Mouse (Mus musculus) hindbrain, postnatal 0 days (tissue): Measurements from ENCODE around the gene Celf1. TPM values are rescaled to one million over a fixed set of nuclear protein-coding genes. Genes with fewer than 3 reads are reported as not detected.

Experiments used
- ATAC-seq: fragments of 200-750 bp; cut with Nextera tagmentation; 2 replicates; pipeline ENCODE4 v1.8.0; 2017; ENCODE audit warnings: mild to moderate bottlenecking, moderate TSS enrichment, moderate library complexity
- DNase-seq: peaks from one replicate; pipeline ENCODE4 v3.0.0-alpha.2; 2015; ENCODE audit warnings: low spot score
- H3K27ac ChIP-seq: fragments of 300-500 bp; sonication (generic); 2 replicates; pipeline ENCODE4 v1.5.1; 2014; ENCODE audit warnings: mild to moderate bottlenecking
- H3K27me3 ChIP-seq: fragments of 300-500 bp; sonication (generic); 2 replicates; pipeline ENCODE4 v1.6.1; 2014; ENCODE audit warnings: low read length, mixed read lengths; ENCODE audit not compliant: insufficient read depth
- H3K36me3 ChIP-seq: fragments of 300-500 bp; sonication (generic); 2 replicates; pipeline ENCODE4 v1.6.1; 2014; ENCODE audit warnings: low read length, mixed read lengths; ENCODE audit not compliant: insufficient read depth
- H3K4me1 ChIP-seq: fragments of 300-500 bp; sonication (generic); 2 replicates; pipeline ENCODE4 v1.6.1; 2014; ENCODE audit warnings: antibody characterized with exemption, low read length, mixed read lengths; ENCODE audit not compliant: insufficient read depth
- H3K4me2 ChIP-seq: fragments of 300-500 bp; sonication (generic); 2 replicates; pipeline ENCODE4 v1.6.1; 2014; ENCODE audit warnings: low read depth, mild to moderate bottlenecking, low read length, moderate library complexity, mixed read lengths
- H3K4me3 ChIP-seq: fragments of 300-500 bp; sonication (generic); 2 replicates; pipeline ENCODE4 v1.5.1; 2014; ENCODE audit warnings: low read length
- H3K9ac ChIP-seq: fragments of 300-500 bp; sonication (generic); replicated peaks from 2 replicates; pipeline ENCODE4 v1.6.1; 2014; ENCODE audit warnings: mild to moderate bottlenecking, low read length, moderate library complexity, mixed read lengths
- H3K9me3 ChIP-seq: fragments of 300-500 bp; sonication (generic); 2 replicates; pipeline ENCODE4 v1.6.1; 2016; ENCODE audit warnings: low read length, mixed read lengths
- CTCF ChIP-seq: IDR thresholded peaks from 2 replicates; pipeline ENCODE4 v1.5.1; 2016; ENCODE audit warnings: antibody characterized with exemption, control low read depth, low read depth
- WGBS: fragments of 180-500 bp; shearing (Covaris S2); extraction: QIAGEN DNeasy Blood & Tissue Kit; methylation state at CpG from one replicate; pipeline ENCODE4 v1.1.7; 2014; 5-methylcytosine and 5-hydroxymethylcytosine counted together
- polyA plus RNA-seq: library from polyadenylated mRNA; unstranded; fragments of >200 nt; fragmentation: Nextera tagmentation; extraction: Ambion mirVana; gene quantifications from 2 replicates; pipeline ENCODE4 v1.2.1, GENCODE M21; 2015
- total RNA-seq: library from RNA; depleted of rRNA; stranded (reverse); fragments of >200 nt; gene quantifications from 2 replicates; pipeline ENCODE4 v1.2.3, GENCODE M21; 2014

Celf1 gene
- total and polyA plus RNA-seq, 2 experiments from 2014 or later: 63.1 to 68.6 TPM

GRCm38 (mm10) chr2:91026491-91026890 lies 86.3 kb downstream of the Celf1 start:
- Histone ChIP-seq H3K4me1 (no peaks in the 10 kb centered on the region), H3K4me3 (no peak overlapping the region), H3K27me3 (no peaks in the 10 kb centered on the region), H3K4me2 (no peak overlapping the region), H3K9ac (no peak overlapping the region), H3K27ac (no peak overlapping the region), H3K9me3 (no peaks in the 10 kb centered on the region), H3K36me3 (no peaks in the 10 kb centered on the region)
- DNase-seq (no peak), ATAC-seq (no peak)
- WGBS: 68% methylated on average over 1 of the region's 1 CpGs
- no peak for TF ChIP-seq CTCF

GRCm38 (mm10) chr2:91027391-91028214 lies 87.4 kb downstream of the Celf1 start:
- DNase-seq (no peak), ATAC-seq (no peak)
- Histone ChIP-seq H3K9me3 (no peaks in the 10 kb centered on the region), H3K27ac (no peak overlapping the region), H3K27me3 (no peaks in the 10 kb centered on the region), H3K9ac (no peak overlapping the region), H3K4me1 (no peaks in the 10 kb centered on the region), H3K4me3 (no peak overlapping the region), H3K4me2 (no peak overlapping the region), H3K36me3 (no peaks in the 10 kb centered on the region)
- no peak for TF ChIP-seq CTCF
- 71% methylated on average over 9 of the region's 9 CpGs for WGBS

GRCm38 (mm10) chr2:91031216-91031615 lies 91.0 kb downstream of the Celf1 start:
- H3K4me2 ChIP-seq: no peak overlapping the region
- H3K9me3 ChIP-seq: no peaks in the 10 kb centered on the region
- H3K9ac ChIP-seq: no peak overlapping the region
- no peaks in the 10 kb centered on the region for H3K27me3 ChIP-seq
- ATAC-seq (no peak), DNase-seq (no peak)
- no peak overlapping the region for H3K27ac ChIP-seq
- no peaks in the 10 kb centered on the region for H3K36me3 ChIP-seq
- TF ChIP-seq CTCF: no peak
- 81% methylated on average over 4 of the region's 4 CpGs for WGBS
- no peak overlapping the region for H3K4me3 ChIP-seq
- no peaks in the 10 kb centered on the region for H3K4me1 ChIP-seq

- Histone ChIP-seq H3K36me3 (no peaks in the 10 kb centered on the region), H3K9ac (no peak overlapping the region), H3K27me3 (no peaks in the 10 kb centered on the region), H3K4me3 (no peak overlapping the region), H3K27ac (no peak overlapping the region), H3K4me2 (no peak overlapping the region), H3K4me1 (no peaks in the 10 kb centered on the region), H3K9me3 (no peaks in the 10 kb centered on the region)
- ATAC-seq (no peak), DNase-seq (peak; percentile 22)
- 27% methylated on average over 3 of the region's 3 CpGs for WGBS
- peak; percentile 31; the same call in 1 of the 2 replicates for TF ChIP-seq CTCF
Observed at GRCm38 (mm10) chr2:91033000-91033399, 92.8 kb downstream of the Celf1 start.

GRCm38 (mm10) chr2:91035385-91035784 lies 95.2 kb downstream of the Celf1 start, which contains the start of gene Rapsn:
TSS of gene Rapsn (plus strand) at chr2:91035620.
- 71% methylated on average over 9 of the region's 9 CpGs for WGBS
- no peak within 1 kb of the TSS for H3K27ac ChIP-seq
- TF ChIP-seq CTCF: no peak
- H3K27me3 ChIP-seq: no peaks in the 10 kb centered on the region
- no peaks in the 10 kb centered on the region for H3K9me3 ChIP-seq
- no peaks in the 10 kb centered on the region for H3K4me1 ChIP-seq
- H3K4me2 ChIP-seq: no peak within 1 kb of the TSS
- H3K9ac ChIP-seq: no peak within 1 kb of the TSS
- H3K36me3 ChIP-seq: no peaks in the 10 kb centered on the region
- ATAC-seq: no peak
- DNase-seq: no peak
- no peak within 1 kb of the TSS for H3K4me3 ChIP-seq

DNA sequence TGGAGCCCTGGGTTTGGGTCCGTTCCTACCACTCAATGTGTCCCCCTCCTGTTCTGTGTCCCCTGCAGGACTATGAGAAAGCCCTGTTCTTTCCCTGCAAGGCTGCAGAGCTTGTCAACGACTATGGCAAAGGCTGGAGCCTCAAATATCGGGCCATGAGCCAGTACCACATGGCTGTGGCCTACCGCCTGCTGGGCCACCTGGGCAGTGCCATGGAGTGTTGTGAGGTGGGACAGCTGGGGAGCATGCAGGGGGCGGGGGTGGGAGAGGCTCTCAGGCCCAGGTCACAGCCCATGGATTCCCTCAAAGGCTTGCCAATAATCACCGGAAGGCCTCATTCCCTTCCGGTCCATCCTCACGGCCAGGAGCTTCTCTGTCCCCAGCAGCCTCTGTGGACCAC lies 101.6 kb downstream of the Celf1 start:
- no peak for DNase-seq
- no peak for ATAC-seq
- Histone ChIP-seq H3K9ac (no peak overlapping the region), H3K4me1 (no peaks in the 10 kb centered on the region), H3K27ac (no peak overlapping the region), H3K4me3 (no peak overlapping the region), H3K27me3 (no peaks in the 10 kb centered on the region), H3K36me3 (no peaks in the 10 kb centered on the region), H3K4me2 (no peak overlapping the region), H3K9me3 (no peaks in the 10 kb centered on the region)
- TF ChIP-seq CTCF: no peak
- WGBS: 65% methylated on average over 8 of the region's 8 CpGs
